Mouse (Mus musculus) stomach, embryonic 16.5 days (tissue): ENCODE data around the gene Batf3. TPM values are rescaled to one million over a fixed set of nuclear protein-coding genes. Genes with fewer than 3 reads are reported as not detected.

ENCODE experiments used
- ATAC-seq: fragments of 200-750 bp; cut with Nextera tagmentation; 2 replicates; pipeline ENCODE4 v1.8.0; 2017; ENCODE audit warnings: moderate number of reproducible peaks, moderate TSS enrichment; ENCODE audit not compliant: insufficient read depth, low FRiP score
- H3K27ac ChIP-seq: fragments of 300-500 bp; sonication (generic); 2 replicates; pipeline ENCODE4 v1.5.1; 2014; ENCODE audit warnings: low read length
- H3K27me3 ChIP-seq: fragments of 300-500 bp; sonication (generic); 2 replicates; pipeline ENCODE4 v1.6.1; 2014; ENCODE audit warnings: low read length, control low read depth, mixed read lengths; ENCODE audit not compliant: control insufficient read depth, insufficient read depth
- H3K36me3 ChIP-seq: fragments of 300-500 bp; sonication (generic); 2 replicates; pipeline ENCODE4 v1.6.1; 2014; ENCODE audit warnings: low read length; ENCODE audit not compliant: control insufficient read depth, insufficient read depth
- H3K4me1 ChIP-seq: fragments of 300-500 bp; sonication (generic); 2 replicates; pipeline ENCODE4 v1.6.1; 2014; ENCODE audit warnings: low read length, control low read depth, mixed read lengths; ENCODE audit not compliant: control insufficient read depth, insufficient read depth
- H3K4me2 ChIP-seq: fragments of 300-500 bp; sonication (generic); 2 replicates; pipeline ENCODE4 v1.6.1; 2014; ENCODE audit warnings: low read depth, low read length, mixed read lengths
- H3K4me3 ChIP-seq: fragments of 300-500 bp; sonication (generic); replicated peaks from 2 replicates; pipeline ENCODE4 v1.5.1; 2014; ENCODE audit warnings: mild to moderate bottlenecking, low read length
- H3K9ac ChIP-seq: fragments of 300-500 bp; sonication (generic); 2 replicates; pipeline ENCODE4 v1.6.1; 2014; ENCODE audit warnings: low read length
- H3K9me3 ChIP-seq: fragments of 300-500 bp; sonication (generic); replicated peaks from 2 replicates; pipeline ENCODE4 v1.6.1; 2016; ENCODE audit warnings: low read length, control low read depth; ENCODE audit not compliant: control insufficient read depth
- whole genome bisulfite sequencing: fragments of 180-500 bp; shearing (Covaris S2); extraction: QIAGEN DNeasy Blood & Tissue Kit; methylation state at CpG from one replicate; pipeline ENCODE4 v1.1.7; 2014; 5-methylcytosine and 5-hydroxymethylcytosine counted together
- polyA plus RNA-seq: library from polyadenylated mRNA; unstranded; fragments of >200 nt; fragmentation: Nextera tagmentation; extraction: Ambion mirVana; gene quantifications from 2 replicates; pipeline ENCODE4 v1.2.1, GENCODE M21; 2015

The Batf3 gene
- polyA plus RNA-seq, 1 experiment from 2014 or later, result 8.4 TPM

- Histone ChIP-seq H3K4me2 (no peak overlapping the region), H3K9ac (no peak overlapping the region), H3K27me3 (no peaks in the 10 kb centered on the region), H3K36me3 (peaks cover 7% of the 10 kb centered on the region; the same call in 1 of the 2 replicates), H3K27ac (no peak overlapping the region), H3K4me3 (no peak overlapping the region), H3K4me1 (peaks cover 16% of the 10 kb centered on the region), H3K9me3 (no peaks in the 10 kb centered on the region)
- ATAC-seq, result no peak
- 82% methylated on average over 2 of the region's 2 CpGs for WGBS
Measured at GRCm38 (mm10) chr1:191064535-191064934, 33.1 kb upstream of the Batf3 start.

- Histone ChIP-seq H3K36me3 (peaks cover 7% of the 10 kb centered on the region; the same call in 1 of the 2 replicates), H3K27ac (no peak overlapping the region), H3K4me3 (no peak overlapping the region), H3K9ac (no peak overlapping the region), H3K9me3 (no peaks in the 10 kb centered on the region), H3K4me2 (no peak overlapping the region), H3K27me3 (no peaks in the 10 kb centered on the region), H3K4me1 (peaks cover 16% of the 10 kb centered on the region)
- ATAC-seq, result no peak
- WGBS, result 72% methylated on average over 4 of the region's 4 CpGs
Measured at GRCm38 (mm10) chr1:191065188-191065587, 32.5 kb upstream of the Batf3 start.

DNA sequence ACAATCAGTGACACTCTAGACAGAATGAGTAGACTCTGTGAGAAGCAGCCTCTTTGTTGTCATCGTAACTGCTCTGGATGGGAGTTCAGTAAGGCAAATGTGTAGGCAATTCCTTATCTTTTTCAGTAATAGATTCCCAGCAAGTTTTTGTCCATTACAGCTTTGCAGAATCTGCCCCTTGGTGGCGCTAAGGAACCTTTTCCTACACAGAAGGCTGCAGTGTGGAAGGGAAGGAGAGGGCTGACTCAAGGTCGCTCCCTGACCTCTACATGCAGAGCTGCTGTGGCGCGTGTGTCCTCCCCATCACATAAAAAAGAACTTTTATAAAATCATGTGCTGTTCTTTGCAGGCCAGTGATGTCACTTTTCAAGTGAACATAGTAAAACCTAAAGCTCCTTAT, 29.3 kb upstream of the Batf3 start:
- no peaks in the 10 kb centered on the region for H3K9me3 ChIP-seq
- H3K4me2 ChIP-seq, result no peak overlapping the region
- peaks cover 10% of the 10 kb centered on the region; the same call in 1 of the 2 replicates for H3K36me3 ChIP-seq

GRCm38 (mm10) chr1:191070259-191070658, 27.4 kb upstream of the Batf3 start:
- WGBS, result 86% methylated on average over 4 of the region's 4 CpGs
- no peak for ATAC-seq
- H3K36me3 ChIP-seq, result peaks cover 10% of the 10 kb centered on the region

More for the DNA sequence above, 29.3 kb upstream of the Batf3 start:
- H3K4me3 ChIP-seq, result no peak overlapping the region
- H3K27me3 ChIP-seq, result no peaks in the 10 kb centered on the region
- 77% methylated on average over 5 of the region's 5 CpGs for WGBS
- ATAC-seq, result no peak
- H3K9ac ChIP-seq, result no peak overlapping the region
- peaks cover 12% of the 10 kb centered on the region for H3K4me1 ChIP-seq
- H3K27ac ChIP-seq, result no peak overlapping the region

GRCm38 (mm10) chr1:191071613-191072012, 26.0 kb upstream of the Batf3 start:
- no peak for ATAC-seq
- Histone ChIP-seq H3K9ac (no peak overlapping the region), H3K4me3 (no peak overlapping the region), H3K4me2 (no peak overlapping the region), H3K27me3 (no peaks in the 10 kb centered on the region), H3K9me3 (no peaks in the 10 kb centered on the region), H3K36me3 (peaks cover 10% of the 10 kb centered on the region; the same call in 1 of the 2 replicates), H3K27ac (no peak overlapping the region), H3K4me1 (no peaks in the 10 kb centered on the region; the same call in 1 of the 2 replicates)
- 80% methylated on average over 6 of the region's 6 CpGs for WGBS

More at GRCm38 (mm10) chr1:191070259-191070658, 27.4 kb upstream of the Batf3 start:
- no peak overlapping the region for H3K9ac ChIP-seq
- no peaks in the 10 kb centered on the region for H3K27me3 ChIP-seq
- no peak overlapping the region for H3K4me3 ChIP-seq
- H3K9me3 ChIP-seq, result no peaks in the 10 kb centered on the region
- H3K4me2 ChIP-seq, result no peak overlapping the region
- H3K4me1 ChIP-seq, result no peaks in the 10 kb centered on the region; the same call in 1 of the 2 replicates
- no peak overlapping the region for H3K27ac ChIP-seq

DNA sequence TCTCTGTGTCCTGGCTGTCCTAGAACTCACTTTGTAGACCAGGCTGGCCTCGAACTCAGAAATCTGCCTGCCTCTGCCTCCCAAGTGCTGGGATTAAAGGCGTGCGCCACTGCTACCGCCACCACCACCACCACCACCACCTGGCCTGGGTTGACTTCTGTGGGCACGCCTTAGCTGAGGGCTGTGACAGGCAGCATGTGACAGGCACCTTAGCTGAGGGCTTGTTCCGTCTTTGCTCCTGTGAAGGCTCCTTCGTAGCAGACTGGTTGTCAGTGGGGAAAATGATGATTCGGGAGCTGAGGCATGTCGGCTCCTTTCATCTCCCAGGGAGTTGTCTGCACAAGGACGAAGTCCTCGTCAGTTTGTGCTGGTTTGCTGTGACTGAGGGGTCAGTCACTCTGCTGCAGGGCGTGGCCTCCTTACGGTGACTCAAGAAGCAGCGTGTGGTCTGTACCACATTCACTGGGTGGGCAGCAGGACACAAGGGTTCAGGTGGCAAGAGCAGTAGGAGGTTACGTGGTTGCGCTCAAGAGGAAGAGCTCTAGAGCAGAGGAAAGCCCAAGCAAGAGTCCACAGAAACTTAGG, 25.2 kb upstream of the Batf3 start:
- no peaks in the 10 kb centered on the region for H3K9me3 ChIP-seq
- 86% methylated on average over 16 of the region's 16 CpGs for WGBS
- peak overlapping the region; percentile 9 for H3K27ac ChIP-seq
- no peak for ATAC-seq
- no peak overlapping the region for H3K4me3 ChIP-seq
- peaks cover 17% of the 10 kb centered on the region; the same call in 1 of the 2 replicates for H3K36me3 ChIP-seq
- H3K27me3 ChIP-seq, result no peaks in the 10 kb centered on the region
- H3K4me1 ChIP-seq, result no peaks in the 10 kb centered on the region; the same call in 1 of the 2 replicates
- no peak overlapping the region for H3K9ac ChIP-seq
- no peak overlapping the region for H3K4me2 ChIP-seq

DNA sequence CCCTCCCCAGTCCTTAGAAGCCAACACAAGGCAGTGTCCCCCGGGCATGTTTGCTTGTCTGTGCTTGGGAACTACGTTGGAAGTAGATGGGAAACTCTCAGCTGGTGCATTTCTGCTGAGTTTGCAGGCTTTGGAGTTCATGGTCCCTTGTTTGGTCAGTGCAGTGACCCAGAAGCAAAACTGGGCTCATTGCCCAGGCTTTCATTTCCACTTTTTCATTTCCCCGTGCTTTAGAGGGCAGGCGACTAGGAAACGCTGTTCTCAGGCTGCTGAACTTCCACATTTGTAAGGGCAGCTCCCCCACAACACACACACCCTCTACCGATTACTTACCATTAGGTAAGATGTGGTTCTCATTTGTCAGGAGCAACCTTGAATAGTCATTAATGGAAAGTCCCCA, 24.6 kb upstream of the Batf3 start:
- WGBS, result 63% methylated on average over 6 of the region's 6 CpGs

DNA sequence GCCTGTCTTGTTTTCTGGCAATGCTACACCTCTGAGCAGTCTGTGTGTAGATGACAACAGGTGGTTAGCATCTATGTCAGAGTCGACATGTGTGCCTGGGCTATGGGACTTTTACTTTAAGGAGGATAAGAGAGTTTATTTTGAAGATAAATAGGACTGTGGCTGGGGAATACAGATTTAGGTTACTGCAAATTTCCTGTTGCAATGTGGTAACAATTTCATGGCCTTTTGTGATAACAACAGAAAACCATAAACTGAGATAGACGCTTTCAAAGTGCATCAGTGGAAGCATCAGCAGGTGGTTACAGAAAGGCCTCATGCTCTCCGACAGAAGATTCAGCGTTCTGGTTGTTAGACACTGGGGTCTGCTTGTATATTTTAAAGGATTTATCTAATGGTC, 24.2 kb upstream of the Batf3 start:
- ATAC-seq, result no peak
- no peak overlapping the region for H3K27ac ChIP-seq

More for the DNA sequence above, 24.6 kb upstream of the Batf3 start:
- Histone ChIP-seq H3K4me1 (no peaks in the 10 kb centered on the region; the same call in 1 of the 2 replicates), H3K9me3 (no peaks in the 10 kb centered on the region), H3K36me3 (peaks cover 19% of the 10 kb centered on the region), H3K27ac (peak overlapping the region; percentile 9), H3K4me3 (no peak overlapping the region), H3K27me3 (no peaks in the 10 kb centered on the region), H3K4me2 (no peak overlapping the region), H3K9ac (no peak overlapping the region)
- ATAC-seq, result no peak

GRCm38 (mm10) chr1:191075199-191075883, 22.3 kb upstream of the Batf3 start:
- H3K9me3 ChIP-seq, result no peaks in the 10 kb centered on the region
- WGBS, result 48% methylated on average over 10 of the region's 10 CpGs
- no peak overlapping the region for H3K9ac ChIP-seq
- H3K27me3 ChIP-seq, result no peaks in the 10 kb centered on the region
- H3K4me3 ChIP-seq, result no peak overlapping the region
- H3K36me3 ChIP-seq, result peaks cover 16% of the 10 kb centered on the region
- peak; percentile 39; the same call in 1 of the 2 replicates for ATAC-seq
- 0 out of 2 replicates have a peak overlapping the region, but pooled peaks have one; percentile 4 for H3K27ac ChIP-seq
- H3K4me2 ChIP-seq, result no peak overlapping the region
- H3K4me1 ChIP-seq, result no peaks in the 10 kb centered on the region; the same call in 1 of the 2 replicates

More for the DNA sequence above, 24.2 kb upstream of the Batf3 start:
- H3K9ac ChIP-seq, result no peak overlapping the region
- no peaks in the 10 kb centered on the region; the same call in 1 of the 2 replicates for H3K4me1 ChIP-seq
- no peak overlapping the region for H3K4me2 ChIP-seq
- no peaks in the 10 kb centered on the region for H3K27me3 ChIP-seq
- H3K9me3 ChIP-seq, result no peaks in the 10 kb centered on the region
- H3K4me3 ChIP-seq, result no peak overlapping the region
- 65% methylated on average over 4 of the region's 4 CpGs for WGBS
- peaks cover 20% of the 10 kb centered on the region for H3K36me3 ChIP-seq
